Mouse (Mus musculus): Measurements from ENCODE around the gene Alyref.
"Not testable (repeated sequence)": the region's sequence is repeated elsewhere in the genome, so short reads cannot be mapped to it uniquely, and the experiment has no call there.

Gene Alyref

DNA sequence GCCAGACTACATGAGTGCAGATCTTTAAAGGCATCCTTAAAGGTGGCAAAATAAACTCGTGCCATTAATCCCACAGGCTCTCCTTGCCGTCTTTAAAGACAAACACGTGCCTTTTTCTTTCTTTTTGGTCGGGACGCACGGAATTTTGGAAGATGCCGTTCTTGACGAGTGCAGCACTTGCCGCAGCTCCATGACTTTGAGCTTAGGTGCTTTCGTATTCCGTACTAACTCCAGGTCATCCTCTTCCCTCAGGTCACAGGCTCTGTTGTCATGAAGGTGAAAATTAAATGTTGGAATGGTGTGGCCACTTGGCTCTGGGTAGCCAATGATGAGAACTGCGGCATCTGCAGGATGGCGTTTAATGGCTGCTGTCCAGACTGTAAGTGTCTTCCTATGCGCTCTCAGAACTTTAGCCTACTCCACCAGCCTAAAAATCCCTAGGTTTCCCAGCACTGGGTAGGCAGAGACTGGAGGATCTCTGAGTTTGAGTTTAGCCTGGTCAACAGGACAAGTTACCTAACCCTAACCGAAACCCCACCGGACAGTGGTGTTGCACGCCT lies 905 bp upstream of the Alyref start:
- DNase-seq = no peak

DNA sequence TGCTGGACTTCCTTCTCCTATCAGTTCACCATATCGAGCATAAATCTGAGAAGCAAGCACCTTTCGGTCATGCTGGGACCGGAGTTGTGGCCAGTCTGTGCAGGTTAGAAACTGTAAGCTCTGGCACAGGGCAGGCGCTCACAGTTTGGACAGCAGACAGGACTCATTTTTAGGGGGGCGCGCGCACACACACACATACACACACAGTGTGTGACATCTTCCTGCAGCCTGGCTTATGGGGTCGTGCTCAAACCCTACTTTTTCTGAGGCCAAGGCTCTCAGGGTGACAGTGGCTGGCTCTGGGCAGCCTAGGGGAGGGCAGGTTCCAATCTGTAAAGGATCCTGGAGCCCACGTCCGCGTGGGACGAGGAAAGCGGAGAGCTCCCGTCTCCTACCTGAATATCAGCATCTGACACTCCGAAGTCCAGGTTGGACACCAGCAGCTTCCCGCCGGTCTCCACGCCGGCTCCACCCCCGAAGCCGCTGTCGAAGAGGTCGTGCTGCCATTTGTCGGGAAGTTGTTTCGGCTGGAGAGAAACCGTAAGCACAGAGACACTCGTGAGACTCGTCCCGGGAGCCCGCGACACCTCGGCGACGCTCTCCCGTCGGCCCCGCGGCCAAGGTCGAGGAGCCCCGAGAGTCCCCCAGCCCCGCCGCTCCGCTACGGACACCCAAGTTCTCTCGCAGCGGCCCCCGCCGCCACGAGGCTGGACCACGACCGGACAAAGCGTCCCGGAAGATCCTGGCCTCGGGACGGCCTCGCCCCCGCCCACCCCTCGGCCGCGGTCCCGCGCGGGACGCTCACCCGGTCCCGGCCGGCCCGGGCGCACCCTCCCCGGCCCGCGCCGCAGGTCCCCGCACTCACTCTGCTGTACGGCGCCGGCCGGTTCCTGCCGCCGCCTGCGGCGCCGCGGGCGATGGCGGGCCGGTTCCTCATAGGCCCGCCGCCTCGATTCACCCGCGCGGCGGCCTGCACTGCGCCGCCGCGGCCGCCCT lies 627 bp downstream of the Alyref start:
- no peak for DNase-seq

DNA sequence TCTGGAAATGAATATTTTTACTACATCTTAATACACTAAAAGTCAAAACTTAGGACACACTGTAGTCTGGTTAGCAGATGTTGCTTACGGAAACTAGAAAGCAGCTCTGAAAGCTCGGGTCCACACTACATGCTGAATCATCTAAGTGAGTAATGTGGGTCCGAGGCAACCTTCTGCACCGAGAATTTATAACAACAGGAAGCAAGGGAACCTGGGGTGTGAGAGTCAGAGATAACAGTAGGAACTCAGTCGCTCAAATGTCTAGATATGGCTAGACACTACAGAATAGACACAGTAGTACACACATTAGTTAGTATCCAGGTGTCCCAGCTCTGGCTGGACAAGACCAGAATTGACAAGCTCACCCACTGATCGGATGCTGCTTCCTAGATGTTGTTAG lies 9.6 kb downstream of the Alyref start:
- DNase-seq = no peak

DNA sequence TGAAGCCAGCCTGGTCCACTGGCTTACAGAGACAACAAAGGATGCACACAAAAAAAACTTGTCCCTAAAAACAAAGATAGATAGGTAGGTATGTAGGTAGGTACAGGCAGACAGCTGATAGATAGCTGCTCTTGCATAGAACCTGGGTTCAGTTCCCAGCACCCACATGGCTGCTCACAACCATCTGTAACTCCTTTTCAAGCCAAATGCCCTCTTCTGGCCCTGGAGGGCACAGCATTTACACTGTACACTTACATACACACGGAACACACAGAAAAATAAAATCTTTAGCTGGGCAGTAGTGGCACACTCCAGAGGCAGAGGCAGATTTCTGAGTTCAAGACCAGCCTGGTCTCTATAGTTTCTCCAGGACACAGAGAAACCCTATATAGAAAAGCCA lies 14.2 kb downstream of the Alyref start:
- DNase-seq = no peak

DNA sequence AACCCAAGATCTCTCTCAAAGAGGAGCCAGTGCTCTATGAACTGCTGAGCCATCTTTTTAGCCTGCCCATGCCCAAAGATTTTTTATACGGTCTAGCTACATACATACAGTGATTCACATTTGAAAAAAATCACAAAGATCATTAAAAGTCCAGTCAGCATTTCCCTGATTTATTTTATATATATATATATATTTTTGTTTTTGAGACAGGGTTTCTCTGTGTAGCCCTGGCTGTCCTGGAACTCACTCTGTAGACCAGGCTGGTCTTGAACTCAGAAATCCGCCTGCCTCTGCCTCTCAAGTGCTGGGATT lies 15.2 kb downstream of the Alyref start:
- DNase-seq = not testable (repeated sequence)

DNA sequence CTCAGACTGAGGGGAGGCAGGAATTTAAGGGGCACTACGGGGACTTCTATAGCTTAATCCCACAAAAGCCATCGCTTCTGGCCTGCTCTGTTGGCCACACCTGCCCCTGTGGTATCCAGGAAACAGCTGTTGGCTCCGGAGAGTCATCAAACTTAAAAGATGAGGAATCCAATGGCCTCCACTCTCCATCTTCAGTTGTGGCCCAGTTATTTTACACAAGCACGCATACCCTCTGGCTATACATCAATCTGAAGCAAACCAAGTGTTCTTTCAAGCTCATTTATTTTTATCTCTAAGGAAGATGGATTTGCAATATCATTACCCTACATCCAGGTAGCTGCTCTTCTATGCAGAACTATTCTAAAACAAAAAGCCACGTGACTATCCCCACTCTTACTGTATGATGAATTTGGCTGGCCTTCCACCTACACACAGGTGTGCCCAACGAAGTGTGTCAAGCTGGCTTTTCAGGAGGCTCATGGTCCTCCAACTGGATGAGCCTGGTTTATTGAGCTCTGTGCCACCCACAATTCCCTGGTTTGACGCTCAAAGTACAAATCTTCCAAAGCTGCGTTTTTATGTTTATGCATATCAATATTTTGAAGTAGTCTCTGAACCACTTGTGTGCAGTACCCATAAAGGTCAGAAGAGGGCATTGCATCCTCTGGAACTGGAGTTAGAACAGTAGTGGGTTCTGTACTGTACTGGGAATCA lies 15.7 kb downstream of the Alyref start:
- DNase-seq = peak; percentile 67

DNA sequence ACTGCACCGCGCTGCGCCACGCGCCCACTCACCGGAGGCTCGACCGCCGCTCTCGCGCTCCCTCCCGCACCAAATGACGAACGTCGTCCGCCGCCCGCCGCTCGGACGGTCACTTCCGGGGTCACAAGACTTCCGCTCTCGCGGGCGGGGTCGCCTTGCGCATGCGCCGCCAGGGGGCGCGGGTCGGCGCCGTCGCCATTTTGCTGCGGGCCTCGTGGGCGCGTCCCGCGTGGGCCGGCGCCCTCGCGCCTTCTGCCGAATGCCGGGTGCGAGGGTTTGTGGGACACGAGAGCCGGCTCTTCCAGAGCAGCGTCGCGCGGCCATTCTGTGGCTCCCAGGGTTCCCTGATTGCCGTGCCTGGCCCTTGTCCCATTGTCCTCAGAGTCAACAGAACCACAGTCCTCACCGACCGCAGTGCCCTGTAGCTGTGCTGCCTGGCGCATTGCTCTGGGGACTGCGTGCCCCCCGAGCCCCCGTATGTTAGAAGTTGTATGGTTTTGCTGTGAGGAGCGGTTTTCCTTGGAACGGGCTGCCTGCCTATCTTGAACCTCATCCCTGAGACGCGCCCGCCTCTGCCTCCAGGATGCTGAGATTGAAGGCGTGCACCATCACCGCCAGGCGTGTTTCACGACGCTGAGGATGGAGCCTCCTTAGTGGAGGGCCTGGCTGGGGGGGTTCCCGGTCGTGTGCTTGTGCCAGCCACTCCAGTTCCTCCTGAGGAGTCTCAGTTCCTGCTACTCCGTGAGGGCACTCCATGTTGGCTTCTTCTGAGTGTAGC lies 16.5 kb downstream of the Alyref start, which contains the start of gene Arhgdia:
Arhgdia (minus strand) TSS at position 135 of the 778 bp plus-strand sequence.
- DNase-seq = peak; percentile 92

DNA sequence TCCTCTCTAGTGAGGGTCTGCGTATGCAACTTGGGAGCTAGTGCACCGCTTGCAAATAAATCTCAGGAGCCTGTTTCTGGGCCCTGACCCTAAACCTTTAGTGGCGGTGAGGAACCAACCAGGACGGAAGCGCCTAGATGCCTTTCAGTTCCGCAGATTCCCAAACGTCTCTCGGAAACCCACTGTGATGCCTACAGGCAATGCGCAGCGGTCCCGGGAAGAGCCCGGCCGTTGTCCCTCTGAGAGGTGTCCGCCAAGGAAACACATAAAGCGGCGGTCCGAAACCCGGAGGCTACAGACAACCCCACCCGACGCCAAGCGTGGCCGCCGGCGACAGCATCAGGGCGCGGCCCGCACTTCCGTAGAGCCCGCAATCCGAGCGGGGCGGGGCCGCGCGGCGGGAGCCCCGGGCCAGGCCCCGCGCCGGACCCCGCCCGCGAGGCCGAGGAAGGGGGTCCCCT lies 17.3 kb downstream of the Alyref start:
- DNase-seq = peak; percentile 59

DNA sequence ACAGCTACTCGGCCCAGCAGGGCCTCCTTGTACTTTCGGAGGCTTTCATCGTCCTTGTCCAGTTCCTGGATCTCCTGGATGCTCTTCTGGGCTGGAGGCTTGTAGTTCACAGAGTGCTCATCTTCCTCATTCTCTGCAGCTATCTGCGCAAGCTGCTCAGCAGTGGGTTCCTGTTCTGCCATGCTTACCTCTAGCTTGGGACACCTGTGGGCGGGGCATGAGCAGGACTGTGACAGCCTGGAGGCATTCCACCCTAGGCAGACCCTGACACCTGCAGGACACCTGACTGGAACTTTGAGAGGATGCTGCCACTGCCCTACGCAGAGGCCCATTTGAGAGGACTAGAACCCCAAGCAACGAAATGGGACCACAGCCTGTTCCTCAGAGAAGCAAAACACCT lies 18.0 kb downstream of the Alyref start:
- DNase-seq = peak; percentile 40

DNA sequence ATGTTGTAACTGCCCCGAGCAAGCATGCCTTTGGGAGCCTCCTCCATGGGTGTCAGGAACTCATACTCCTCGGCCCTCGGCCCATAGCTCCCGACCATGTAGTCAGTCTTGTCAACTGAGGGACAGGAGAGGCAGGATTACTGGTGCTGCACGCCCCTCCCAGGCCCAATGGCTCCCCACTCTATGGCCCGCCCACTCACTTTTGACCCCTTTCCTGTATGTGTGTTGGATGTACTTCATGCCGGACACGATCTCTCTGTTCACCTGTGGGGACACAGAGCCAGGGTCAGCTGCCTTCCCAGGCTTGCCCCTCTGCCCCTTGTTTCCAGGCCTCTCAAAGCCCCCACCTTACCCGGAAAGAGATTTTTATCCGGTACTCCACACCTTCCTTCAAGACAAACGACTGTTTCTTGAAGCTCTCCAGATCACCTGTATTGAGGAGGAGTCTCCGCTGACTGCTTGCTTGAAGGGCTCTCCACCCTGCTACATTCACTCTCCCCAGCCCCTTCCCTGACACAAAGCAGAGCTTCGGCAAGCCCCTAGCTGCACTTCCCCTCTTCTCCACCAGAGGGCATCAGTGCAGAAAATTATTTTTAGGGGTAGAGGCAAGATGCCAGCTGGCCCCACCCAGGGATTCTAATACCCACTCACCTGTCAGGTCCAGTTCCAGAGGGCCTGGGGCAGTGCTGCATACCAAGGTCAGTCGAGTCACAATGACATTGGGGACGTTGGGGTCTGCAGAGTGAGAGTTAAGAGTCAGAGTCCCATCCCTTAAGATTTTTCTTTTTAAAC lies 18.7 kb downstream of the Alyref start:
- DNase-seq = peak; percentile 85

DNA sequence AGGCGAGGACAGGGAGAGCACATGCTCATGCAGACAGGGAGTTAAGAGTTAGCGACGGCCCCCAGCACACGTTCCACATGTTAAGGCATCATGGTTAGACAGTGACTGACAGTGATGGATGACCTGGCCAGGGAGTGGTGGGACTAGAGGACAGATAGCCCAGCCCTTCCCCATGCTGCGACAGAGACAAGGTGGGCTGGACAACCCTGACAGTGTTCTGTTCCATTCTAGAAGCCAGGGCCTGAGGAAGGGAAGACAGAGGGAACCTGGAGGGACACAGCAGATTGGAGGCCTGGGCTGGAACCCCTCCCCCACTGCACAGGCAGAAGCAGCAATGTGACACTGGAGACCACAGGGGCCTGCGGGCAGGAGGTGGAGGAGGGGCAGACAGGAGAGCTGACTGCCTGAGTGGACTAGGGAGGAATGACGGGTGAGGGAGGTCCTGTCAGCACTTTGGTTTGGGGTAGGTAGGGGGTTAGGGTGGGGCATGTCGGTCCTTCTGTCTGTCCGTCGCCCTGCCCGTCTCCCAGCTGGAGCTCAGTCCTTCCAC lies 19.4 kb downstream of the Alyref start:
- no peak for DNase-seq

DNA sequence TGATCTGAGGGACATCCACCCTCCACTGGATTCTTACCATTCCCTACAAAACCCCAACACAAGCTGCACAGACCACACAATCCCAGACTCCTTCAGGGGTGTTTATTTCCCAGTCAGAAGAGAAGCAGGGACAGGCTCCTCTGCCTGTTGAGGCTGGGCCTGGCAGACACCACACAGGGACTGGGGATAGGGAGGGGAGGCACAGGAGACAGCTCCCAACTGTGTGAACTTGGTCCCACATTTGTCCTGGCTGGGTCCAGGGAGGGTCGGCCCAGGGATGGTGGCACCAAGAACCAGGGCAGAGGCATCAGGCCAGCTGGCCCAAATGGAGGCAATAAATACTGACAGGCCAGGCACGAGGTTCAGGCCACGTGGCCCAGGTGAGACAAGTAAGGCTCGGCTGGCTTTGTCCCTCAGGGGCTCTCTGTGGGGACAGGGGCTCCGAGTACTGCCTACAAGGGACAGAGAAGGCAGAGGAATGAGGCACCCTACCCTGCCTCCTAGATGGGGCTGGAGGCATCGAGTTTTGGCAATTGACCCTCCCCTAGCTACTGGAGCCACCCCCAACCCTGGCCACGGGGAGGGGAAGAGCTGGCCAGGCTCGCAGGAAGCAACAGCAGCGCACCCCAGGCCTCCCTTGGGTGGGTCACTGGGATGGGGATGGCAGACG lies 20.0 kb downstream of the Alyref start:
- no peak for DNase-seq

DNA sequence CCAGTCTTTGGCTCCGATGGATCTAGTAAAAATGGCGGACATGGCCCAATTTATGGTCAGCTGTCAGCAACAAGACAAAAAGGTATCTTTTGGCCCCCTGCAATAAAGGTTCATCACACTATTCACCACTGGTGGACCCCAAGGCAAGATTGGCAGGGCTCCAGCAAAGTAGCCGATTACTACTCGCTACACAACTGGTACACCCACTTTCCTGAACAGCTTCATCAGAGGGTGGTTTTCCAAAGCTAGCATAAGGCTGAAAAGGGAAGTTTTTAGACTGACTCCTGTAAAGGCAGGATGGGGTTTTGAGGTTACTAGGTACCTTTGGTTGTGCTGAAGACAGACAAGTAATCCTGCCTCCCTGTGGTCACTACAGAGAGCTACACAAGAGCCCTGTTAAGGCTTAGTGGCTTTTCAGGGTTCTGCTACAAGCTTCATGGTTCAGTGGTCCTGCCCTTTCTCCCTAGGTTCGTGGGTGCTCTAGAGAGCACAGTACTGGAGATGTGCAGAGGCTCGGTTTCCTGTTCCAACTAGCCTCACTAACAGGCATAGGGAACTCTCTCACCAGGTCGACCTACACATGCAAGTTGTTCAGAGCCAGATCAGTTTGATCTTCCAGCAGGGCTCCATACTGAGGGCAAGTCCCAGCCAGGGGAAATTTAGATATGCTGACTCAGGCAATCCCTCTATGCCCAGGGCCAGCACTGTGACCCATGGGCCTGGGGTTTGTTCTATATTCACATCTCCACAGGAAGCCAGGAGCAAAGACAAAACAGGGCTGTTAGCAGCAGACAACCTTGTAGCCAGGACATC lies 20.7 kb downstream of the Alyref start:
- peak; percentile 28 for DNase-seq

DNA sequence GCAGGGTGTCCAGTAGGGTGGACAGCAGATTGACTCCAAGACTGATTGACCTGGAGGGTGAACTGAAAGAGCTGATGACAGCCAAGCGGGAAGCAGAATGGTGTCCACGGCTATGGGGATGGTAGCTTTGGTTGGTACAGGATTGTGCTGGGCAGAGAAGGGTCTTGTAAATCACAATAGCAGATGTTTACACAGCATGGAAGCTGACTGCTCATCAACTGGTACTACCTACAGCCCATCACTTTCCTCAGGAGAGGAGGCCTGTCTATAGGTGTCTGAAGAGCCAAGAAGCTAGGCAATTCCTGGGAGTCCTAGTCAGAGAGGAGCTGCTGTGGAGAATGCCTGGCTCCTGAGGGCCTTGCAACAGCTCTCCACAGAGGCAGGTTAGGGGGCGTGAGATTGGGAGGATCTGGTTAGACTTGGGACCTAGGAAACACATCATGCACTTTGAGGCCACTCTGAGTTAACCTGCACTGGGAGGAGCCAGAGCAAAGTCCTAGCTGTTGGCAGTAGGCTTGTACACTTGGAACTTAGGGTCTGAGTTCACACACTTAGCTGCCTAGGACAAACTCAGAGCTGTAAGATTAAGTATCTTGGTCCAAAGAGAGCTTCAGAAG lies 21.7 kb downstream of the Alyref start:
- no peak for DNase-seq

DNA sequence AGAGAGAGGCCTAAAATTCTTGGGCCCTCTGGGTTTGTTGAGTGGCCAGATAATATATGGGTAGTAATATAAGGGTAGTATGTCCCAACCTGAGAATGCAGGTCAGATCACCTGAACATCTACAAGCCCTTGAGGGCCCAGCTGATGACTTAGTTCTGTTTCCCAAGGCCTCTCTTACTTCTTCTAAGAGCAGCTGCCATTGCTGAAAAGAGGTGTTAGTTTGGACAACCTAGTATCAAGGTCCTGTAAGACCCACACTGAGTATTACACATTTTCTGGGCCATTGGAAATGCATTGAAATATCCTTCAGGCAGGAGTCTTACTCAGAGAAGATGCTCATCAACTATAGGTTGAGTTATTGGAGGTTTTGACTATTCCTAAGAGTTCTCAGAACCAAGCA lies 22.2 kb downstream of the Alyref start:
- no peak for DNase-seq

DNA sequence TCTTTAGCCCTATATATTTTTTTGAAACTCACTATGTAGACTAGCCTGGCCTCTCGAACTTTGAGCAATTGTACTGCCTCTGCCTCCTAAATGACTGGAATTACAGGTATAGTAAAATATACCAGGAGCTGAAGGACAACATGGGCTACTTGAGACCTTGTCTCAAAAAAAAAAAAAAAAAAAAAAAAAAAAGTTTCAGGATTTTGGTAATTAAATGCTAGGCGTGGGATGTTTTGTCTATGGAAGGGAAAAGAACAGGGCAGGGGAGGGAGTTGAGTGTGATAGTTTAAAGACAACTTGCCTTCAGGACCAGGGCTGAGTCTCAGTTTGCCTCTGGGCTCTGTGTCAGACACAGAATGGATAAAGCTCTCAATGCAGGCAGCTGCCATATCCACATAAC lies 23.1 kb downstream of the Alyref start:
- no peak for DNase-seq

DNA sequence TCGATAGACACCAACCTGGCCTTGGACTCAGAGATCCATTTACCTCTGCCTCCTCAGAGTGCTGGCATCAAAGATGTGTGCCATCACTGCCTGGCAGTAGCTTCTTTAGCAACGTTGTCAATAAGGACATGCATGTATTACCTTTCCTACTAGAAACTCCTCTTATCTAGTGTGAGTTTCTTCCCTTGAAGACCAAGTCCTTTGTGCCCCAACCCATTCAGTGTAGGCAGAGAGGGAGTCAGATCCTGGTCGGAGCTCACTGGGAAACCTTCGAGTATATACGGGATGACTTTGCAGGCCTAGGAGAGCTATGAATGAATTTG lies 23.9 kb downstream of the Alyref start:
- no peak for DNase-seq

DNA sequence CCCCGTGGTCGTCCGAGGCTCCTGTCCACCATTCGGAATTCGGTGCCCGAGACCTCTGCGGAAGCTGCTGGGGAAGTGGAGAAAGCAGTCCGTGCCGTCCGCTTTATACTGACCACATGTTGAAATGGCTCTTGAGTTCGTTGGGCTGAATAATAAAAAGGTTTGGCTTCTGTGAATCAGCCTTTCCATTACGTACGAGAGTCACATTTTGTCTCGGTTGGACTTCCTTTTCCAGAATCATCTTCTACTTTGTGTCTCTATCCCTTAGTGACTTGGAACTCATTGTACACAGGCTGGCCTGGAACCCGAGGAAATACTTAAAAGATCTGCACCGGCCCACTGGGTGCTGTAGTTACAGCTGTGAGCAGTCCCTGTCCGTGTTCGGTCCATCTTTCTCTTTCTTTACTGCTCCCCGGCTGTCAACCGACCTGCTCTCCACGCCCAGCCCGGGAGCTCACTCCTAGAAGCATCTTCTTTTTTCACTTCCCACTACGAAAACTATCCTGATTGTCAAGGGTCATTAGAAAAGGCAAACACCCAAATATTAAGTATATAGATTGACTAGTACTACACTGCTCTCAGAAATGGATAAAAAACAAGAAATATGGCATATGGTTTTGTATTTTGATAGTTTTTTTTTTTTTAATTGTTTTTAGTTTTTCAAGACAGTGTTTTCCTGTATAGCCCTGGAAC lies 24.4 kb downstream of the Alyref start:
- no peak for DNase-seq

Data from lung, postnatal 10 days (tissue).